Mouse (Mus musculus) skeletal muscle tissue, postnatal 0 days (tissue): ENCODE data around the gene Nde1. TPM values are rescaled to one million over a fixed set of nuclear protein-coding genes. Genes with fewer than 3 reads are reported as not detected.

ENCODE experiments used
- microRNA counts: library from miRNA; unstranded; fragments of <30 nt; microRNA quantifications from one replicate; lab custom pipeline; 2015
- microRNA-seq, 2 experiments: library from miRNA; unstranded; fragments of <30 nt; microRNA quantifications; one replicate each; pipeline ENCODE4; 2016
- polyA plus RNA-seq: library from polyadenylated mRNA; unstranded; fragments of >200 nt; fragmentation: Nextera tagmentation; extraction: Ambion mirVana; gene quantifications from 2 replicates; pipeline ENCODE4 v1.2.1, GENCODE M21; 2015

Nde1 gene
- 29.4 and 34.3 TPM in 2 replicates for polyA plus RNA-seq

DNA sequence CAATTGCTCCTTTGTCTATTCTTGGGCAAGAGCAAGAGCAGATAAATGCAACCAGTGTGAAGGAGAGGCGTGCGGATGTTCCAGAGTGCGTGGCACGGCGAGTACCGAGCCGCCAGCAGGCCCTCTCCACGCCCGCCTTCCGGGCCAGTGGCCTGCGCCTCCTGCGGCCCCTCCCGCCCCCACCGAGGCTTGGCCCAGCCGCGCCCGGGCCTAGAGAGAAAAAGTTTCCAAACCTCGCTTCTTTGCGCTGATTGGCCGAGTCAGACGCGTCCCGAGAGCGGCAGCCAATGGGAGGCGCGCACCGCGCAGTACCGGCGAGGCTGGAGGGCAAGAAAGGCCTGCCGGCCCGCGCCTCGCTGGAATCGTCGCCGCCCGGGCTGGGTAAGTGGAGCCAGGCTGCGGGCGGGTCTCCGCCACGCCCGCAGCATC lies at the start of gene Nde1, which contains the start of gene Marf1:
TSS of gene Nde1 (plus strand) at position 288 of the 429 bp plus-strand sequence.
TSS of gene Marf1 (minus strand) at position 364 of the 429 bp plus-strand sequence.

MicroRNA genes within 50 kb of the gene (microRNA counts, 519-probe panel; counts per million panel counts)
- 3,383 counts per million, percentile 74 among the panel's probes with 10 or more counts for microRNA mmu-miR-484 (lab: Ali Mortazavi, UCI)

Small RNA genes lying within 50 kb of the gene (microRNA-seq; reads per million reads assigned to microRNA genes)
- gene Gm27671 (0 reads per million in 2 experiments), gene Mir484 (1,787 to 2,281 reads per million in 2 experiments)

Other genes starting within 250 kb of the Nde1 start
- gene 2900011O08Rik, start 176.7 kb upstream of the Nde1 start, polyA plus RNA-seq, result 0.10 and 0.28 TPM in 2 replicates
- gene Ifitm7, start 176.4 kb upstream of the Nde1 start, polyA plus RNA-seq, result not detected in 2 replicates
- 6.9 and 7.8 TPM in 2 replicates for gene Marf1, start 76 bp downstream of the Nde1 start, polyA plus RNA-seq
- gene Myh11, start 128.1 kb downstream of the Nde1 start, polyA plus RNA-seq, result 7.3 and 8.3 TPM in 2 replicates
- gene Fopnl, start 154.1 kb downstream of the Nde1 start, polyA plus RNA-seq, result 124 and 125 TPM in 2 replicates
- 5.2 and 5.6 TPM in 2 replicates for gene Abcc1, start 198.3 kb downstream of the Nde1 start, polyA plus RNA-seq